Mouse (Mus musculus) heart, embryonic 13.5 days (tissue): Measurements from ENCODE around the gene Ncam1. TPM values are rescaled to one million over a fixed set of nuclear protein-coding genes. Genes with fewer than 3 reads are reported as not detected.

Experiments used
- ATAC-seq: fragments of 200-750 bp; cut with Nextera tagmentation; 2 replicates; pipeline ENCODE4 v1.8.0; 2017; ENCODE audit warnings: moderate TSS enrichment; ENCODE audit not compliant: insufficient number of reproducible peaks, low FRiP score, low TSS enrichment; ENCODE audit errors: extremely low read depth
- H3K27ac ChIP-seq: fragments of 300-500 bp; sonication (generic); replicated peaks from 2 replicates; pipeline ENCODE4 v1.5.1; 2015; ENCODE audit warnings: moderate library complexity, mild to moderate bottlenecking, inconsistent platforms
- H3K27me3 ChIP-seq: fragments of 300-500 bp; sonication (generic); replicated peaks from 2 replicates; pipeline ENCODE4 v1.6.1; 2015; ENCODE audit warnings: mild to moderate bottlenecking, inconsistent platforms
- H3K36me3 ChIP-seq: fragments of 300-500 bp; sonication (generic); 2 replicates; pipeline ENCODE4 v1.6.1; 2015; ENCODE audit warnings: mild to moderate bottlenecking, inconsistent platforms
- H3K4me1 ChIP-seq: fragments of 300-500 bp; sonication (generic); 2 replicates; pipeline ENCODE4 v1.6.1; 2015; ENCODE audit warnings: inconsistent platforms
- H3K4me2 ChIP-seq: fragments of 300-500 bp; sonication (generic); 2 replicates; pipeline ENCODE4 v1.6.1; 2015; ENCODE audit warnings: inconsistent platforms, mild to moderate bottlenecking, moderate library complexity
- H3K4me3 ChIP-seq: fragments of 300-500 bp; sonication (generic); 2 replicates; pipeline ENCODE4 v1.5.1; 2015; ENCODE audit warnings: moderate library complexity, mild to moderate bottlenecking, inconsistent platforms
- H3K9ac ChIP-seq: fragments of 300-500 bp; sonication (generic); 2 replicates; pipeline ENCODE4 v1.6.1; 2015; ENCODE audit warnings: inconsistent platforms, mild to moderate bottlenecking, moderate library complexity
- H3K9me3 ChIP-seq: fragments of 300-500 bp; sonication (generic); 2 replicates; pipeline ENCODE4 v1.6.1; 2016; ENCODE audit warnings: inconsistent platforms
- WGBS: fragments of 180-500 bp; shearing (Covaris S2); methylation state at CpG from one replicate; pipeline ENCODE4 v1.1.7; 2015; ENCODE audit warnings: mixed read lengths; 5-methylcytosine and 5-hydroxymethylcytosine counted together
- polyA plus RNA-seq: library from polyadenylated mRNA; unstranded; fragments of >200 nt; fragmentation: Nextera tagmentation; extraction: Ambion mirVana; gene quantifications from 2 replicates; pipeline ENCODE4 v1.2.1, GENCODE M21; 2015

The Ncam1 gene
- polyA plus RNA-seq, 1 experiment from 2014 or later = 74.7 TPM

DNA sequence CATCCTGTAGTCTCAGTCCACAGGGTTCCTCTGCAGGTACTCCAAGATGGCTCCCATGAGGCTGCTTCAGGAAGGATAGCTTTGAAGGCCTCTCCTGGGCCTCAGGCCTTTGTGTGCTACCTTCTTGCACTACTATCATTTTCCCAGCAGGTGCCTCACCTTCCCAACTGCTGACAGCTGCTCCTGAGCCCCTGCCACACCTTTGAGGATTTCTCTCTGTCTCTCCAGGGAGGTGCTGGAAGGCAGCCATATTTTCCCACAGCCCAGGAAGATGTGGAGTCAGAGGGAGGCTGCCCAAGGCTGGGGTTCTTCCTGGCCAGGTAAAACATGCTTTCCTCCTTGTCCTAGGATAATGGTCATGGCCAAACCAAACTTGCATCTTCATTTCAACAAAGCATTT, 83.6 kb downstream of the Ncam1 start:
- Histone ChIP-seq H3K9ac (no peak overlapping the region), H3K27me3 (no peaks in the 10 kb centered on the region), H3K4me2 (no peak overlapping the region), H3K36me3 (peaks cover 7% of the 10 kb centered on the region), H3K9me3 (no peaks in the 10 kb centered on the region), H3K4me3 (no peak overlapping the region), H3K27ac (no peak overlapping the region), H3K4me1 (peaks cover 5% of the 10 kb centered on the region; the same call in 1 of the 2 replicates)
- ATAC-seq = no peak

DNA sequence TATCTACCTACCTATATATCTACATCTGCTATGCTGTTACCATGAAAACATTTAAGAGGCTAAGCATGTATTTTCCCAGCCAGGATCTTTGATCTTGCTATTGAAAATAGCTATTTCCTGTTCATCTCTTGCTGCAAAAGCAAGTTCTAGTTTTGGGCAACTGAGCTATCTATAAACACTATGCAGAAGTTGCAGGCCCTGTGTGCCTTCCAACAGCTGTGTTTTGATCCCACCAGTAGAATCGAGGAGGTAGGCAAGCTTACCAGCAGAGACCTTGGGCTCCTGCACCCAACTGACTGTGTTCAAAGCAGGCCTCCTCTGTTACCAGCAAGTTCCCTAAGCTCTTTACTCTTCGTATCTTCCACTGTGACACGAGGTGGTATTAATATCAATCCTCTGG, 84.6 kb downstream of the Ncam1 start:
- ATAC-seq = no peak
- H3K4me1 ChIP-seq = peaks cover 5% of the 10 kb centered on the region; the same call in 1 of the 2 replicates
- no peak overlapping the region for H3K4me2 ChIP-seq
- H3K36me3 ChIP-seq = peaks cover 7% of the 10 kb centered on the region
- no peaks in the 10 kb centered on the region for H3K9me3 ChIP-seq
- 73% methylated on average over 3 of the region's 3 CpGs for WGBS
- no peaks in the 10 kb centered on the region for H3K27me3 ChIP-seq
- no peak overlapping the region for H3K9ac ChIP-seq
- no peak overlapping the region for H3K27ac ChIP-seq
- H3K4me3 ChIP-seq = no peak overlapping the region

DNA sequence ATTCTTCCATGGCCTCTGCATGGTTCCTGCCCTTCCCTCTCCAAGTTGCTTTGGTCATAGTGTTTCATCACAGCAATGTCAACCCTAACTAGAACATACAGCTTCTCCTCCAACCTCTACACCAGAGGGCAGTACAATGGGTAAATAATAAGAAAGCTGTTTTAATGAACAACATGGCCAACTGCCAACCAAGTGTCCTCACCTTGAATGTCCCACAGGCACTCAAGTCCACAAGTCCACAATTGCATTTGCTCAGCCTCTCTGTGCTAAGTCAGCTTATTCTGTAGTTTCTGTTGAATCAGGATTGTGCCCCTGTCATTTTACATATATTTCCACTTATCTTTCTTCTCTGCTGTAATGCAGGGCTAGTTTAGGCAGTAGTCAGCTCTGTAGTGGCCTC, 91.1 kb downstream of the Ncam1 start:
- Histone ChIP-seq H3K4me1 (peaks cover 8% of the 10 kb centered on the region; the same call in 1 of the 2 replicates), H3K27me3 (no peaks in the 10 kb centered on the region), H3K4me2 (no peak overlapping the region), H3K36me3 (peaks cover 8% of the 10 kb centered on the region), H3K9ac (no peak overlapping the region), H3K4me3 (no peak overlapping the region), H3K27ac (no peak overlapping the region), H3K9me3 (no peaks in the 10 kb centered on the region)
- ATAC-seq = no peak

DNA sequence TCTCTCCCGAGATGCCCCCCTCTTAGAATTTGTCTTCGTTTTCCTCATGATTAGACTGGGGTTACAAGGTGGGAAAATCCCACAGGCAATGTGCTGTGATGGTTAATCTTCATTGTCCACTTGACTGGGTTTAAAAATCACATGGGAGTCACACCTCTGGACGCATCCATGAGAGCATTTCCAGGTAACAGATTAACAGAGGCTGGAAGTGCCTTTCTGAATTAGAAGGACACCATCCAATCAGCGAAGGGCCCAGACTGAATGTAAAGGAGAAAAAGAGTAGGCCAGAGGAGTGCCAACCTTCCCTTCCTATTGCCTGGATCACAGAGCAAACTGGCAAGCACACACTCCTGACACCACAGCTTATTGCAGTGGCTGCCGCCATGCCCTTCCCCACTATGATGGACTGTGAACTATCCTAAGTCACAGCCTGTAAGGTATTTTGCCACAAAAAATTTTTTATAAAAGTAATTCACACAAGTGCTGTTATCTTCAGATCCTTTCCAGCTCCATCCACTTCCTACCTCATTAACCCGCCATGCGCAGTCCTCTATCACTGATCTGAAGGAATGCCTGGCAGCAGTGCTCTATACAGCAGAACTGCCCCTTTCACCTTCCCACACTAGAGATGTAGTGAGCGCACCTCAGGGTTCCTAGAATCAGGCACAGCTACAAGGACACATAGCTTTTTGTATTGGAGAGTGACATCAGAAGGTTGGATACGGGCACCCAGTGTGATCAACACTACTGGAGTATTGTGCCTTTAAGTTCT, 94.3 kb downstream of the Ncam1 start:
- Histone ChIP-seq H3K27ac (no peak overlapping the region), H3K9ac (no peak overlapping the region), H3K4me2 (no peak overlapping the region), H3K4me3 (no peak overlapping the region), H3K27me3 (no peaks in the 10 kb centered on the region), H3K4me1 (peaks cover 8% of the 10 kb centered on the region; the same call in 1 of the 2 replicates), H3K36me3 (peaks cover 11% of the 10 kb centered on the region), H3K9me3 (no peaks in the 10 kb centered on the region)
- no peak for ATAC-seq
- WGBS = 75% methylated on average over 9 of the region's 9 CpGs

DNA sequence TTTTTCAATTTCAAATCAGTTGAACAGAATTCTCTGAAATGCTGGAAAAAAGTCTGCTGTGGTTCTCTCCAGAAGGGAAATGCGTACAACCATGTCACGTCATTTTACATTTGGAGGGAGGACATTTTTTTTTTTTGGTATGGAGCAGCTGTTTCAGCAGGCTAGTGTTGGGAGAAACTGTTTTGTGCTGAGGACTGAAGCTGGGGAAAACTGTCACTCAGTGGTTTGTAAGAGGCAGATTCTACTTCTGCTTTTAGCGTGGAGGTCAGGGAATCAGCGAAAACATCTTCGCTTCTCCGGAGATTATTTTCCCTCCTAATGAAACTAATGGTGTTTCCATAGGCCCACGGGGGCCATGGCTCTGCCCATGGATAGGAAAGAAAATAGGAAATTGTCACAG, 103.4 kb downstream of the Ncam1 start:
- H3K36me3 ChIP-seq = peaks cover 3% of the 10 kb centered on the region; the same call in 1 of the 2 replicates
- no peak for ATAC-seq
- H3K4me3 ChIP-seq = no peak overlapping the region
- peaks cover 22% of the 10 kb centered on the region; the same call in 1 of the 2 replicates for H3K4me1 ChIP-seq
- no peak overlapping the region for H3K9ac ChIP-seq
- 82% methylated on average over 7 of the region's 7 CpGs for WGBS
- H3K27me3 ChIP-seq = no peaks in the 10 kb centered on the region
- no peak overlapping the region for H3K27ac ChIP-seq
- no peaks in the 10 kb centered on the region for H3K9me3 ChIP-seq
- H3K4me2 ChIP-seq = no peak overlapping the region

DNA sequence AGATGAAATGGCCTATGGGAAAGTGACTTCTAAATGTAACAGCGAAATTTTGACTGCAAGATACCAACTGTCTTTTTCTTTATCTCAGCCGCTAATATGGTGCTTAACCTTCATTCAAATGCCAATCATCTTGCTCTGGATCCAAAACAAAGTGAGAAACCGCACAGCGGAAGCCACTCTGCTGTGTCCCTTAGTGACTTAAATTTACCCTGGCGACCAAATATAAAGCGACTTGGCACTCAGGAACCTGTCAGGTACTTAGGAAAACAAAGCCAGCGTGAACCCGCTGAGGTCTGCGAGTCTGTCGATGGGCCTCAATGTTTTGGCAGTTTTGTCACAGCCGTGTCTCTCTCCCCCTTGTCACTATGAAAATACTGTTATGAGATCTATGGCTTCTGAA, 105.9 kb downstream of the Ncam1 start:
- WGBS = 64% methylated on average over 11 of the region's 11 CpGs
- no peak for ATAC-seq
- H3K27ac ChIP-seq = 0 out of 2 replicates have a peak overlapping the region, but pooled peaks have one; percentile 3
- H3K4me3 ChIP-seq = no peak overlapping the region
- H3K27me3 ChIP-seq = no peaks in the 10 kb centered on the region
- H3K4me2 ChIP-seq = no peak overlapping the region
- H3K9ac ChIP-seq = no peak overlapping the region
- peaks cover 15% of the 10 kb centered on the region; the same call in 1 of the 2 replicates for H3K4me1 ChIP-seq
- H3K36me3 ChIP-seq = no peaks in the 10 kb centered on the region
- H3K9me3 ChIP-seq = no peaks in the 10 kb centered on the region

DNA sequence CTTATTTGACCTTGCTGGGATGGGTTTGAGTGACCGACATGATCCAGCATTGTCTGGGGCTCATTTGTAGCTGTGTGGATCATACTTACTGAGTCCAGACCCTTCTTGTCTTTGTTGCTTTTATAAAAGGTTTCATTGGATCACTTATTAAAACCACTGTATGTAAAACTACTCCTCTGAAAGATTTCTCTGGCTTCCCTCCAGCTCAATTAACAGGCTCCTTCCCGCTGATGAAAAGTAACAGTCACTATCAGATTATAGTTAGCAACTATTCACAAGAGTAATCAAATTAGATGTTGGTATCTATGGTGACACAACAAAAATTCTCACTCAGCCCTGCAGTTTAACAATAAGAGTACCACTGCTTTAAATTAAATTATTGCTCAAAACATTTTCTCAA, 107.4 kb downstream of the Ncam1 start:
- Histone ChIP-seq H3K4me2 (no peak overlapping the region), H3K9ac (no peak overlapping the region), H3K9me3 (no peaks in the 10 kb centered on the region), H3K27ac (no peak overlapping the region), H3K4me3 (no peak overlapping the region), H3K36me3 (no peaks in the 10 kb centered on the region), H3K4me1 (peaks cover 10% of the 10 kb centered on the region; the same call in 1 of the 2 replicates), H3K27me3 (no peaks in the 10 kb centered on the region)
- ATAC-seq = no peak
- WGBS = 72% methylated on average over 2 of the region's 2 CpGs

DNA sequence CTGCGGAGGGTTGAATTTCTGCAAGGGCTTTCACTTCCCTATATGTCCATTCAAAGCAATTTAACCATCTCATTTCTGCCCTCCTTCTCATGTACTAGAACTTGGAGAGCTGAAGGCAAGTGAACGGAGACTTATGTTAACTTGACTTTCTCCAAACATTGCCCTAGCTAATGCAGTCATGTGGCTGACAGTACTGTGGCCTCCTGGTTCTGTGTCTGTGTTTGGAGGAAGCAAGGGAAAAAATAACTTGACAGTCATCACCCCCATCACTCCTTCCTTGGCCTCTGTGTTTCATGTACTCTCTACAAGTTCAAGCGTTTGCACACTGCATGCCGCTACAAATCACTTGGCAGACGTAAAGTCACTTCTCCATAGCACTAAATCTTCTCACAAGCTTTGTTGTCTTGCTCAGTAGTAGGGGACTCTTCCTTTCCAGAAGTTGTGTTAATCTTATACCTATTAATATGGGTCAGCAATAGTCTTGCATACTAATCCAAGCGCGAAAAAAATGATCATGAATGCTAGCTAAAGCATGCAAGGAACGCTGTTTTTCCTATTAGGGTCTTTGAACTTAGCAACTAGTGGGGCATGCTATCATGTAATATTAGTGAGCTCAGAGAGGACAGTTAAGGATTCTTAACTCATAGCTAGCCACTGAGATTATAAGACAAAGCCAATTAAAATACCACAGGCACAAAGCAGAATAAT, 115.0 kb downstream of the Ncam1 start:
- Histone ChIP-seq H3K4me3 (no peak overlapping the region), H3K9ac (no peak overlapping the region), H3K36me3 (no peaks in the 10 kb centered on the region), H3K27me3 (no peaks in the 10 kb centered on the region), H3K9me3 (no peaks in the 10 kb centered on the region), H3K27ac (no peak overlapping the region), H3K4me2 (no peak overlapping the region), H3K4me1 (peaks cover 11% of the 10 kb centered on the region)
- WGBS = 73% methylated on average over 8 of the region's 8 CpGs
- ATAC-seq = no peak

DNA sequence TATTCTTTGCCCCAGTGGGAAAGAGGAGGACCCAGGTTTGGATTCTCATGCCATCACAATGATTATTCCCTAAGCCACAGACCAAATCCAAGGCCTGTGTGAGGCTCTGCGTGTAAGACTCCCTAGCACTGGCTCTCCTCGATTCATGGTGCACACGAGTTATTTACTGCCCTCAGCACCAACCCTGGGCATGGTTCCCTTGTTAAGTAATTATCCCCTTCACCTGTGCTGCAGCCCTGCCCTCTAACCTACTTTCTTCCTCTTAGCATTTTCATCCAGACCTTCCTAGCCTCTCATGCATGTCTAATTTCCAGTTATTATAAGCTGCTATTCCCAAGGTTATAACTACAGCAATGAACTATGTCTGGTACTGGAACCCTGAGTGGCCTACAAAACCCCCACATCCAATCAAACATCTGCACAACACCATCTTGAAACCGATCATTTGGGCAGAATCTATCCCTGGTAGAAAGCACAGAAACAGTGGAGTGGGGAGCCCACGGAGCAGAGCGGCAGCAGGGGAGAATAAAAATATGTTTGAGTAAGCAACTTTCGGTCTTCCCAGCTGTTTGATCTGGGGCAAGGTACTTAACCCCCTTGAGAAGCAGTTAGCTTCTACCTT, 116.8 kb downstream of the Ncam1 start:
- WGBS = 82% methylated on average over 7 of the region's 7 CpGs
- no peaks in the 10 kb centered on the region for H3K9me3 ChIP-seq
- H3K4me1 ChIP-seq = peaks cover 11% of the 10 kb centered on the region
- no peak overlapping the region for H3K4me2 ChIP-seq
- ATAC-seq = no peak
- no peak overlapping the region for H3K27ac ChIP-seq
- no peaks in the 10 kb centered on the region for H3K36me3 ChIP-seq
- no peak overlapping the region for H3K4me3 ChIP-seq
- no peaks in the 10 kb centered on the region for H3K27me3 ChIP-seq
- no peak overlapping the region for H3K9ac ChIP-seq

DNA sequence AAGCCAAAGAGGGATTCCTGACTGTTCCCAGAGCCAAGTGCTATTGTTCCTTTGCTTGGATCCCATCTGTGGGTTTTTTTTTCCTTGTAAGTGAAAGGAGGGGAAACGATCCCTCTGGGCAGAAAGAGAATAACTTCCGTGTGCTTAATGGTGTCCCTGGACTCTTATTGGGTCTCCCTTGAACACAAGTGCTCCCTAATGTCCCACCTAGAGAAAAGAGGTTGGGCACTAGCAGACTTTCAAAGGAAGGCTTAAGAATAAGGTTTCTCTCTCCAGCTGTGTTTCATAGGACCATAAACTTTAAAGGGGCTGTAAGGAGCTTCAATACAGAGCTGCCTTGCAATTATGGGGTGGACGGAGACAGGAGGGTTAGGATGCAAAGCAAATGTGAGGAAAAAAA, 119.5 kb downstream of the Ncam1 start:
- no peak for ATAC-seq
- 61% methylated on average over 3 of the region's 3 CpGs for WGBS
- H3K9me3 ChIP-seq = no peaks in the 10 kb centered on the region
- H3K9ac ChIP-seq = no peak overlapping the region
- H3K27ac ChIP-seq = no peak overlapping the region
- no peaks in the 10 kb centered on the region for H3K27me3 ChIP-seq
- H3K4me1 ChIP-seq = peaks cover 23% of the 10 kb centered on the region
- H3K4me3 ChIP-seq = no peak overlapping the region
- H3K36me3 ChIP-seq = no peaks in the 10 kb centered on the region
- H3K4me2 ChIP-seq = no peak overlapping the region

DNA sequence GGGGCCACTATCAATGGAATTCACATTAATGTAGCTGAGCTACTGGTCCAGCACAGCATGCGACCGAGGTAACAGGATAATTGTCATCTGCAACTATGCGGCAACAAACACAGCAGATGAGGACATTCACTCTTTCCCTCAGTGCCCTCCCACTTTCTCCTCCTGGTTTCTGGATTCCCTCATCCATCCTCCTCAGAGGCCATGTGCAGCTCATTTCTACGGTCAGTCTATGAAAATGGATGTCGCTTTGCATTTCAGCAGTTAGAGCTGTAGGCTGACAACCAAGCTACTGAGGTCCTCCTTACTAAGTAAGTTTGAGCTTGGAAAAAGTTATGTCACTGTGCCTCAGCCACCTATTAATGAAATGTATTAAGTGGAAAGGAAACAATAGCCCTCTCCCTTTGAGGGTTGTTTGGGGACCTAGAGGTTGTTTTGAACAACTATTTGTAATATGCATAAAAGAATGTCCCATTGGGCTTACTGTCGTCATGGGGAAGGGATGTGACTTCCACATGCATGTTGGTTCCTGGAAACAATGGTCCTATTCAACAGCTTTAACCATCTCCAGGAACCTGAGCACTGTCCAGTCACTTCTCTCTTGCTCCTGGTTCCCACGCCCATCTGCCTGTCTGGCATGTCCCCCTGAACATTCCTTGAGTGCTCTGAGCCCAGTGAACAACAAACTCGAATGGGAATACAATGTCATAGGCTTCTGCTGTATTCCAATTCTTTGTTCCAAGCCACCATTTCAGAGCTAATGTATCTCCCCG, 122.8 kb downstream of the Ncam1 start:
- H3K4me3 ChIP-seq = no peak overlapping the region
- H3K9ac ChIP-seq = no peak overlapping the region
- H3K27ac ChIP-seq = no peak overlapping the region
- ATAC-seq = no peak
- no peaks in the 10 kb centered on the region for H3K9me3 ChIP-seq
- 56% methylated on average over 9 of the region's 9 CpGs for WGBS
- H3K4me1 ChIP-seq = peaks cover 16% of the 10 kb centered on the region
- H3K36me3 ChIP-seq = no peaks in the 10 kb centered on the region
- H3K4me2 ChIP-seq = no peak overlapping the region
- H3K27me3 ChIP-seq = no peaks in the 10 kb centered on the region
